Mouse (Mus musculus): Measurements from ENCODE around the gene BC051142.

BC051142 gene

DNA sequence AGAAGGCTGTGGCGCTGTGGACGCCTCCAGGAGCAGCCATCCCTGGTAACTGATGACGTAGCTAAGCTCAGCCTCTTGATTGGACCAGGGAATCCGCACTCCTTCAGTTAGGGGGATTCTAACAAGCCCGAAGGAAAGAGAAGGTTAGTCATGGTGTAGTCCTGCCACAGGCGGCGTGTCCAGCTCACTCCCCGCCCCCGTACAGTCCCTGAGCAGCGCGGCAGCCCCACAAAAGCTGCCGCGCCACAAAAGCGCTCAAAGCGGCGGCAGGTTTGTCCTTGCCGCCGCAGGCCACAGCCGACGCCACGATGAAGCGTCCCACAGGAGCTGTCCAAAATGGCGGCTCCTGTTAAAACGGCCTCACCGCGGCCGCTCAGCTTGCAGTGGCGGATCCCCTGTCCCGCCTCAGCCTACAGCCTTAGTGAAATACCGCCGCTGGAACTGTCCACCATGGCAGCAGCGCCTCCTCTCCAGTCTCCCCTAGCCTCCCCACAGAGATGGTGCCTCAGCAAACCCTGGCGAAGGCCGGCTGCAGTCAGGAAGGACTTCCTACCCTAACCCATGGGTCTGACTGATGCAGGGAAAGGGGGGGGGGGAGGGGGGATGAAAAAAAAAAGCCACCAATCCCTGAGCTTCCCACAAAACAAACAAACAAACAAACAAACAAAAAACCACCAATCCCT is at the start of gene BC051142:
TSS of gene BC051142 (plus strand) at position 110 of the 683 bp plus-strand sequence.
- in situ Hi-C loops (cut with MboI; ENCODE audit: low sequenced_read_pairs), result no loop called here

DNA sequence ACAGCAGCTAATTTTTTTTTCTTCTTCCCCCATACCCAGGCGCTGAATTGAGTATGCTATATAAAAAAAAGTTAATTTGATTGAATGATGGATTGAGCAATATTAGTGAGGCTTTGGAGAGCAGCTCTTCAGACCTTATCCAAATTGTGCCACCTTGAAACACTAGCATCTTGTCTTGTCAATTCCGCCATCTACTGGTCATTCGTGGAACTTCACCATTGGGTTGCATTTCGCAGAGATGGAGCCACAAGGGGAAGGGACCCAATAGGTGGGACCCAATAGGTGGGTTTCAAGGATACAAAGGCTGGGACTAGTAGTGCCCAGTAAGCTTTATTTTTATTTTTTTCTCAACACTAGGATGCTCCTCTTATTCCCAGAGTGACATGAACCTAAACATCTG is 49.2 kb upstream of the BC051142 start:
- in situ Hi-C loops (cut with MboI; ENCODE audit: low sequenced_read_pairs), result no loop called here

- in situ Hi-C loops (cut with MboI; ENCODE audit: low sequenced_read_pairs), result no loop called here
Measured at GRCm38 (mm10) chr17:34354539-34354938, 44.1 kb upstream of the BC051142 start, which contains the start of gene Btnl2. Gene Btnl2, plus strand, starts transcription at chr17:34354822.

- in situ Hi-C loops (cut with MboI; ENCODE audit: low sequenced_read_pairs), result no loop called here
Measured at GRCm38 (mm10) chr17:34354940-34355339, 43.7 kb upstream of the BC051142 start.

GRCm38 (mm10) chr17:34362954-34363546 is 35.6 kb upstream of the BC051142 start:
- in situ Hi-C loops (cut with MboI; ENCODE audit: low sequenced_read_pairs), result no loop called here

DNA sequence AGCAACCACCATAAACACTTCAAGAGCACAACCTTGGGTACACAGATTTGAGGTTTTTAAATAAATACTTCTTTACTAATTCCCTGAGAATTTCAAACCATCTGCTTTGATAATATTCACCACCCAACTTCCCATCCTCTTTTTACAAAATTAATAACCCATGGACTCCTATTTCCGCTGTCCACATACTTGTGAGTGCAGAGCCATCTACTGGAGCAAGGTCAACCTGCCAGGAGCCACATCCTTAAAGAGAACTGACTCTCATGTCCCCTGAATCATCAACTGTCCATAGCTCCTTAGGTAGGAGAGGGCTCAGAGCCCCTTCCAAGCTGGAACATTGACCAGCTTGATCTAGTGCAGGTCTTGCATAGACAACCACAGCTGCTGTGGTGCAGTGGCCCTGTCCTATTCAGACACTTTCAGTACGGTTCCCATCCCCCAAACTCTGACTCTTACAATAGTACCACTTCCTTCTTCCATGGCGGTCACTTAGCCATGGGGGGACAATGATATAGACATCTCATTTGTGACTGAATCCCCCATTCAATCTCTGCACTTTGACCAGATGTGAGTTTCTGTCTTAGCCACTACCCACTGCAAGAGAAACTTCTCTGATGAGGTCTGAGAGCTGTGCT is 34.8 kb upstream of the BC051142 start:
- in situ Hi-C loops (cut with MboI; ENCODE audit: low sequenced_read_pairs), result no loop called here

DNA sequence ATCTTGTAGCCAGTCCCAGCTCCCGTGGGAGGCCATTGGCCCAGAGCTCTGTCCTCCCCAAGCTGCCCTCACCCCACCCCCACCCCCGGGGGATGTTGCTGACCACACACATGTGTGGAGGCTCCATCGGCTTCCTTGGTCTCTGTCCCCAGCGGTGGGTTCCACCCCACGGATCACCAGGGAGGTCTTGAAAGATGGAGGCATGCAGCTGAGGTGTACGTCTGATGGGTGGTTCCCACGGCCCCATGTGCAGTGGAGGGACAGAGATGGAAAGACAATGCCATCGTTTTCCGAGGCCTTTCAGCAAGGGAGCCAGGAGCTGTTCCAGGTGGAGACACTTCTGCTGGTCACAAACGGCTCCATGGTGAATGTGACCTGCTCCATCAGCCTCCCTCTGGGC is 33.6 kb upstream of the BC051142 start:
- in situ Hi-C loops (cut with MboI; ENCODE audit: low sequenced_read_pairs), result no loop called here

- in situ Hi-C loops (cut with MboI; ENCODE audit: low sequenced_read_pairs), result no loop called here
Measured at GRCm38 (mm10) chr17:34370563-34370962, 28.1 kb upstream of the BC051142 start.

DNA sequence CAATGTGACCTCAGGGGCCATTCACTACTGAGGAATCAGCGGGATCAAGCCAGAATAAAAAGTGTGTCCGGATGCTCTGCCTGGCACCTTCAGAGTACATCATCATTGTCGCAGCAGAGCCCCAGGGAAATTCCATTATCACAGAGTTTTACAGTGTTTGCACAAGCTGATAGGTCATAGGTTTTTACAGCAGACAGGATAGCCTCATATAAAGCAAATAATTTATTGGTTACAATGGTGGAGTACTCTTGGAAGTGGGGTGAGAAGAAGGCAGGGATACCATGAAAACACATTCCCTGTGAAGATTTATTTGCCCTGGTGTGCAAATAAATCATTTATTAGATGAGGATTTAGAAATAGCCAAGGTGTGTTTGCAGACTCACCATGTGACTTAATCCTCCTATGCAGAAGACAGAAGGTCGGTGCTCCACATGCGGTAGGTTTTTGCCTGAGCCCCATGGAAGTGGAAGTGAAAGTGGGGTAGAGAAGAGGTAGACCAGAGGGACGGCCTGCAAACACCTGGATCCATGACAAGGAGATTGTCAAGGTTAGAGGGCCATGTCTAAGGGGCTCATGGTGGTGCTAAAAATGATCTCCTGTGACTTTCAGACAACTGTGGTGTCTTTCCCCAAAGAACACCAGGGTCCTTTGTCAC is 25.4 kb upstream of the BC051142 start:
- in situ Hi-C loops (cut with MboI; ENCODE audit: low sequenced_read_pairs), result no loop called here

- in situ Hi-C loops (cut with MboI; ENCODE audit: low sequenced_read_pairs), result no loop called here
Measured at GRCm38 (mm10) chr17:34376847-34377246, 21.8 kb upstream of the BC051142 start, which contains the start of gene Btnl1. Gene Btnl1, plus strand, starts transcription at chr17:34377132.

DNA sequence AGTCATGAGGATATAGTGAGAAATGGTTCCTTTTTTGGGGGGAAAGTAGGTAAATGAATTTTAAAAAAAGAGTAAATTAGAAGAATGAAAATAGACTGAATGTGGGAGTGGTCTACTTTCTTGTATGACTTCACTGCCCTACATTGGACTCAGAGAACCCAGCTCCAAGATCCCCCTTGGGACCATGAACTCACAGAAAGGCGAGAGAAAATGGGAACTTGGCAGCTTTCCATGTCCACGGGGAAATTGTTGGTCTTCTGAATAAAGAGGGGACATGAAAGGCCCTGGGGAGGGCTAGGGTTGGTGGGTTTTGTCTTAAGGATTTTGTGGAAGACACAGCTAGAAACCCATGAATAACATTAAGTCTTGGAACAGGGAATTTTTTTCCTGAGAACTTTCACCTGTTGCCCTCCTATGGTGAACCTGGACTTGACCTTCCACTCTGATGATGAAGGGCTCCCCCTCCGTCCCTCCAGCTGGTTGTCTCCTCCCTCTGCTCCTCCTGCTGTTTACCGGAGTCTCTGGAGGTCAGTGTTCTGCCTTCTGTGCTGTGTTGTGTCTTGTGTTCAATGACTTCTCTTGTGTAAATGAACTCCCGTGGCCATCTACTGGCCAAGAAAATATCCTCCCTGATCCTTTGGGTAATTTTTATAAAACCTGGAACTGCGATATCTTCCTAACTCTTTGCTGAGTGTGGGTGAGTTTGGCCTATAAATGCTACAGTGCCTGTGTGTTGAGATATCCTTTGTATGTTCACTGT is 21.0 kb upstream of the BC051142 start:
- in situ Hi-C loops (cut with MboI; ENCODE audit: low sequenced_read_pairs), result no loop called here

DNA sequence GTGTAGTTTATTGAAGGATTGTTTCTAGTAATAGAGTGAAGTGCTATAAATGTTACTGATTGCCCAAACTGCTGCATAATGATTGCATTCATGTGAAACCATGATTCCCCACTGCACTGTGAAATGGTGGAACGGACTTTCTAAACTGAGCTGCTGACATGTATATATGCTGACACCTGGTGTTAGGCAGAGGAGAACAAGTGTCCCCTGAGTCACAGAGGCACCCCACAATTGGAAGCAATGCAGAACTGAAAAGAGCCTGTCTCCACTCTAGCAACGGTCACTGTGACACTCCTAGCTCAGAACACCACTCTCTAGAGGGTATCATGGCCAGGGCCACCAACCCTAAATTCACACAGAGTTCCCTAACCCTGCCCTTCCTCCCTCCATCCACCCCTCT is 19.9 kb upstream of the BC051142 start:
- in situ Hi-C loops (cut with MboI; ENCODE audit: low sequenced_read_pairs), result no loop called here

DNA sequence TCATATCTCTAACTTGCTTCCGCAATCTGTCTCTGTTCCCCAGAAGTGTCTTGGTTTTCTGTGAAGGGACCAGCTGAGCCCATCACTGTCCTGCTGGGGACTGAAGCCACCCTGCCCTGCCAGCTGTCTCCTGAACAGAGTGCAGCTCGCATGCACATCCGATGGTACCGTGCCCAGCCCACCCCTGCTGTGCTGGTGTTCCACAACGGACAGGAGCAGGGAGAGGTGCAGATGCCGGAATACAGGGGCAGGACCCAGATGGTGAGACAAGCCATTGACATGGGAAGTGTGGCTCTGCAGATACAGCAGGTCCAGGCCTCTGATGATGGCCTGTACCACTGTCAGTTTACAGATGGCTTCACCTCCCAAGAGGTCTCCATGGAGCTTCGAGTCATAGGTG is 19.2 kb upstream of the BC051142 start:
- in situ Hi-C loops (cut with MboI; ENCODE audit: low sequenced_read_pairs), result no loop called here

DNA sequence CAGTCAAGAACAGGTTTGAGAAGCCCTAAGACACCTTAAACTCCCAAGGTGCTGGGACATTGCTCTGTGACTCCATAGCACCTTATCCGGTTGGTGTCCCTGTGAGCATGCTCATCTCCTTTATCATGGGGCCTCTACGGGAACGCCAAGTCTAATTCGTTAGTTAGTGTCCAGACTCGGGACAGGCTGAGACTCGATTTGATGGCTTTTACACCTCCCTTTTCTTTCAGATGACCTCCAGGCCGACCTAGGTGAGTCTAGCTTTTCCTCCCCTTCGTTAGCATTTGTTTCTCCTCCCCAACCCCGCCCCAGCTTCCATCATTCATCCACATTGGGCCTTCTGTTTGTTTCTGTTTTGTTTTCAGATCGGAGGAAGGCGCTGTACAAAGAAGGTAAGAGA is 16.7 kb upstream of the BC051142 start:
- in situ Hi-C loops (cut with MboI; ENCODE audit: low sequenced_read_pairs), result no loop called here

GRCm38 (mm10) chr17:34383212-34383611 is 15.4 kb upstream of the BC051142 start:
- in situ Hi-C loops (cut with MboI; ENCODE audit: low sequenced_read_pairs), result no loop called here

GRCm38 (mm10) chr17:34384699-34385098 is 13.9 kb upstream of the BC051142 start:
- in situ Hi-C loops (cut with MboI; ENCODE audit: low sequenced_read_pairs), result no loop called here

DNA sequence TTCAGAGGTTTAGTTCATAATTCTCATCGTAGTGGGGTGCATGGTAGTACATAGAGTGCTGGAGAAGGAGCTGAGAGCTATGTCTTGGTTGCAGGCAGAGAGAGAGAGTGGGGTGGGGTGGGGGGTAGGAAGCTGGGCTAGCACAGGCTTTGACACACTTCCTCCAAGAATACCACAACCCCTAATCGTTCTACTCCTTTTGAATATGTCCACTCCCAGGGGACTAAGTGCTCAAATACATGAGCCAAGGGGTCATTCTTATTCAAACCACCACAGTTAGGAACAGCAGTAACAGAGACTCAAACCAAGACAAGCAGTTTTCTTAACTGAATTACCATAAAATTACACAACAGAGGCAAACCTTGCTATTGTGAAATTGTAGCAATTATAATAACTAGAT is 12.0 kb upstream of the BC051142 start:
- in situ Hi-C loops (cut with MboI; ENCODE audit: low sequenced_read_pairs), result no loop called here

- in situ Hi-C loops (cut with MboI; ENCODE audit: low sequenced_read_pairs), result no loop called here
Measured at GRCm38 (mm10) chr17:34388513-34388912, 10.1 kb upstream of the BC051142 start.

DNA sequence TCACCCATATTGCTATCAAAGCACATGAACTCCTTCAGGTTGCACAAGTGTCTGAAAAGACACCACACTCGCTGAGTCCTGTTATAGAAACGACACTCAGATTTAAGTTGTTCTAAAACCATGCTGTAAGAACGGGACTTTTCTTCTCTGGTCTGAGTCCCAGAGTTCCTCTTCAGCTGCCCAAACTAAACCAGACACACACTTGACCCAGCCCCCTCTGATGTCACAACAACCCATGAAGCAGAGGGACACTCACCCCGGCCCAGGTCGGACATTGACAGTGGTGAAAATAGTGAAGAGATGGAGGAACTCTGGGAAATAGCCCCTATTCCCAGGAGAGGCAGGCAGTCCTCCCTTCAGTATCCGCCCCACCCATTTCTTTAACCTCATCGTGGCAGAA is 7.1 kb upstream of the BC051142 start:
- in situ Hi-C loops (cut with MboI; ENCODE audit: low sequenced_read_pairs), result no loop called here

DNA sequence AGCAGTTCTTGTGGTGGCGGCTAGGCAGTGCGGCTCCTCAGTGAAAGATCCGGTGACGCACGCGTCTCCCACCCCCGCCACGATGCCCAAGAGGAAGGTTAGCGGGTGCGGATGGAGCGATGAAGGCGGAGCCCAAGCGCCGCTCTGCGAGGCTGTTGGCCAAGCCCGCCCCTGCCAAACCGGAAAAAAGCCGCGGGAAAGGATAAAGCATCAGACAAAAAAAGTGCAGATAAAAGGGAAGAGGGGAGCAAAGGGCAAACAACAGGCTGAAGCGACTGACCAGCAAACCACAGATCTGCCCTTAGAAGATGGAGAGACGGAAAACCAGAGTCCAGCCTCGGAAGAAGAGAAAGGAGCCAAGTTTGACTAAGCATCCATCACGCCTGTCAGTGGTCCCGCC is 6.3 kb upstream of the BC051142 start:
- in situ Hi-C loops (cut with MboI; ENCODE audit: low sequenced_read_pairs), result no loop called here

- in situ Hi-C loops (cut with MboI; ENCODE audit: low sequenced_read_pairs), result no loop called here
Measured at GRCm38 (mm10) chr17:34397357-34397756, 1.3 kb upstream of the BC051142 start.

Data from CH12F3 (cell line).